Mouse (Mus musculus) thymus, adult 18-20 months (tissue): Measurements from ENCODE around the gene F10.
"Not testable (repeated sequence)": the region's sequence is repeated elsewhere in the genome, so short reads cannot be mapped to it uniquely, and the experiment has no call there.

Experiments used
- DNase-seq, 2 experiments: peaks; one replicate each; pipeline ENCODE4 v3.0.0; 2022; ENCODE audit warnings: mixed read lengths in 2 of 2

F10 gene

DNA sequence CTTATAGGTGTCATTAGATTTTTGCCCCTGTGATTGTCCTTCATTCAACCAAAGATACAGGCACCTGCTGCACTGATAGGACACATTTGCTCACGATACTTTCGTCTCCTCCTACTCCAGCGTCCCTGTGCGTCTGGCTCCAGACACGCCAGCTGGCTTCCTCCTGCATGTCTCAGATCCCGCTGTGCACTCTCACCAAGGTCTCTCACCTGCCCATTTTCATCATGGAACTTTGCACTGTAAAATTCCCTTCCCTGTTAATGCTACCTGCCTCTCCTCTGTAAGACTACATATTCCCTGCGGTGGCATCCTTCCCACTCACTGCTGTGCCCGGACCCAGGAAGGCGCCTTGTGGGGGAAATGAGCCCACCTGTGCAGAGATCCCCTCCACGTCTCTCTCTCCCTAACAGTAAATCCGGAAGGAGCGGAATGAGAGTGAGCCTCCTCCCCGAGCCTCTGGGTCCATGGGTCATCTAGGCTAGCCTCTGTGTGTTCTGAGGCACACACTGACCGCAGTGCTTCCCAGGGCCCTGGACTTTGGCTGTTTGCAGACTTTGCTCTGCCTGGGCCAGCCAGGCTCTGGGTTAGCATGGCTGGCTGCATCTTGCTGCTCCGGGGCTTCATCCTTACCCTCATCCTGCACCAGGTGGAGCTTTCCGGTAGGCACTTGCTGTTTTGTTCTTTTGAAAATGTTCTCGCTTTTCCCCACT is 23.5 kb downstream of the F10 start, which contains the start of gene Proz:
Gene Proz, plus strand, starts transcription at position 474 of the 710 bp plus-strand sequence.
- DNase-seq: no peak

GRCm38 (mm10) chr8:13063112-13063511 is 26.0 kb downstream of the F10 start:
- DNase-seq: no peak

GRCm38 (mm10) chr8:13073255-13073654 is 36.1 kb downstream of the F10 start:
- DNase-seq: no peak

GRCm38 (mm10) chr8:13075044-13075443 is 37.9 kb downstream of the F10 start:
- no peak for DNase-seq

GRCm38 (mm10) chr8:13075579-13075978 is 38.5 kb downstream of the F10 start:
- DNase-seq: not testable (repeated sequence)

DNA sequence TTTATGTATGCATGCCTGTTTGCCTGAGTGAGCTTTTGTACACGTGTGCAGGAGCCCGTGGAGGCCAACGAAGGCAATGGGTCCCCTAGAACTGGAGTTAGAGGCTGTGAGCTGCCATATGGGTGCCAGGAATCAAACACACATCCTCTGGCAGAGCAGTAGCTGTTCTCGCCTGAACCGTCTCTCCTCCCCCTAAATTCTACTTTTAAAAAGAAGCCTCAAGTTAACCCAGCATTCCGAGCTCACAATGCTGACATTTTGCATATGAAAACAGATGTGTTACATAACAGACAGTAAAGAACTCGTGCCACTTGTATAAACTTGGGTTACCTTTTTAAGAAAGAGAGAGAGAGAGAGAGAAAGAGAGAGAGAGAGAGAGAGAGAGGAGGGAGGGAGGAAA is 40.4 kb downstream of the F10 start:
- DNase-seq: no peak

DNA sequence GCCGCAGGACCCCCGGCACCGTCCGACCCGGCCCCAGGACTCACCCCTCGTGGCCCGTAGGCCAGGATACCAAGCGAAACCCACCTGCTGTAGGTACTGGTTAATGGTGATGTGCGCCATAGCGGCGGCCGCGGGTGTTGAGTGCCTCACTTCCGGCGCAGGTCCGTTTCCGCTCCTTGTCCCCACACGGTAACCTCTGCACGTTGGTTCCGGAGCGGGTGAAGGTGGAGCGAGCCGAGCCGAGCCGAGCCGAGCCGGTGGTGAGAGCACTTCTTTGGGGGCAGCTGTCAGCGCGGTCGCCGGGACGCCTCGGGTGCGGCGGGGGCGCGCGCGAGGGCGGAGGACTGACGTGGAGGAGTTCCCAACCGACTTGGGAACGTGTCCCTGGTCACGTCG is 67.6 kb downstream of the F10 start:
- DNase-seq: peak; percentile 67 to 77

DNA sequence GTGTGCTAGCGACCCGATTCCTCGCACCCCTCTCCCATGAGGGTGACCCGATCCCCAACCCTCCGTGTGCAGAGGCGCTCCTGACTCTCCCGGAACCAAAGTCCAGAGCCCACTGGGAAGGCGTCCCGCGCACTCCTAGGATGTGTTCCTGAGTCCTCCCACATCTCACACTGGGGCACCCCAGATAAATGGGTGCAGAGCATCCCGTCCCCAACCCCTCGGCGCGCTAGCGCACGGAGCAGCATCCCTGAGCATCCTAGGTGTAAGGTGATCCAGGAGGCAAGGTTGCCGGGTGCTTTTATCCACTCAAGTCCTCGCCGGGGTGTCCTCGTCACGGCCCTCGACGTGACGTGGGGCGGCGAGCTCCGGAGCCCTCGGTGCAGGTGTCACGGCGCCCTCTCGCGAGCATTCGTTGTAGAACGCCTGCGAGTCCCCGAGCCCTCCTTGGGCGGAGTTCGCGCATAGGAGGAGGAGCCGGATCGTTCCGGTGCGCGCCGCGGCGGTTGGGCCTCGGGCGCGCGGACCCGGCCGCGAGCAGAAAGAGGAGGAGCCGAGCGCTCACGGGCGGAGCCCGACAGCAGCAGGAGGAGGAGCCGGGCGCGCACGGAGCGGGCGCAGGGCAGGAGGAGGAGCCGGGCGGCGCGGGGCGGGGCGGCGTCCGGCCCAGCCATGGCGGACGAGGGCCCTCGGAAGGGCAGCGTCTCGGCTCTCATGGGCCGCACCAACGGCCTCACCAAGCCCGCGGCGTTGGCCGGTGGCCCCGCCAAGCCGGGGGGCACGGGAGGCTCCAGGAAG is 68.2 kb downstream of the F10 start, which contains the start of the genes Pcid2 and Cul4a:
Gene Pcid2, minus strand, starts transcription at position 373 of the 795 bp plus-strand sequence.
Gene Cul4a, plus strand, starts transcription at position 535 of the 795 bp plus-strand sequence.
- DNase-seq: peak; percentile 93

- DNase-seq: peak; percentile 48 to 56
Observed at GRCm38 (mm10) chr8:13105908-13106551, 68.9 kb downstream of the F10 start.
